Mouse (Mus musculus) midbrain, embryonic 10.5 days (tissue): ENCODE measurements at regions not wholly inside any gene's neighbourhood (a gene's known extent, or its start where the extent isn't known, plus 50 kb on each side); places are given as distances from the start of the nearest gene placed in this dataset.
"Not testable (repeated sequence)": the region's sequence is repeated elsewhere in the genome, so short reads cannot be mapped to it uniquely, and the experiment has no call there.

ENCODE experiments used
- DNase-seq: peaks from one replicate; pipeline ENCODE4 v3.0.0-alpha.2; 2017; ENCODE audit warnings: low spot score
- H3K27ac ChIP-seq: fragments of 300-500 bp; sonication (generic); replicated peaks from 2 replicates; pipeline ENCODE4 v1.5.1; 2016; ENCODE audit warnings: mild to moderate bottlenecking
- H3K27me3 ChIP-seq: fragments of 300-500 bp; sonication (generic); 2 replicates; pipeline ENCODE4 v1.6.1; 2016; ENCODE audit warnings: low read depth, mild to moderate bottlenecking; ENCODE audit not compliant: poor library complexity, severe bottlenecking
- H3K36me3 ChIP-seq: fragments of 300-500 bp; sonication (generic); 2 replicates; pipeline ENCODE4 v1.6.1; 2016; ENCODE audit warnings: mild to moderate bottlenecking, moderate library complexity
- H3K4me1 ChIP-seq: fragments of 300-500 bp; sonication (generic); 2 replicates; pipeline ENCODE4 v1.6.1; 2016
- H3K4me3 ChIP-seq: fragments of 300-500 bp; sonication (generic); 2 replicates; pipeline ENCODE4 v1.5.1; 2016; ENCODE audit warnings: mild to moderate bottlenecking, moderate library complexity
- H3K9me3 ChIP-seq: fragments of 300-500 bp; sonication (generic); replicated peaks from 2 replicates; pipeline ENCODE4 v1.6.1; 2016; ENCODE audit warnings: mild to moderate bottlenecking
- WGBS: fragments of 180-500 bp; shearing (Covaris S2); methylation state at CpG from one replicate; pipeline ENCODE4 v1.1.7; 2016; 5-methylcytosine and 5-hydroxymethylcytosine counted together

DNA sequence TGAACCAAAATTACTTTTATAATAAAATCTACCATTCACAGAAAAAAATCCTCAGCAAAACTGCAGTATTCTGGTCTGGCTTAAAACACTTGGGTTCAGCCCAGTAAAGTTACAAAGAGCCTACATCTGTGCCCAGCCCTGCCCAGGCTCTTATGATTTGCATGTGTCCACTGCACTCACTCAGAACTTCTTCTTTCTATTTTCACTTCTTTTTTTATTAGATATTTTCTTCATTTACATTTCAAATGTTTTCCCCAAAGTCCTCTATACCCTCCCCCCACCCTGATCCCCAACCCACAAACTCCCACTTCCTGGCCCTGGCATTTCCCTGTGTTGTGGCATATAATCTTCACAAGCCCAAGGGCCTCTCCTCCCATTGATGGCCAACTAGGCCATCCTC is 1442.4 kb upstream of the Tacstd2 start:
- Histone ChIP-seq H3K4me1 (no peaks in the 10 kb centered on the region), H3K36me3 (no peaks in the 10 kb centered on the region), H3K4me3 (no peak overlapping the region), H3K27ac (no peak overlapping the region), H3K27me3 (no peaks in the 10 kb centered on the region), H3K9me3 (no peaks in the 10 kb centered on the region)
- no peak for DNase-seq

- no peak overlapping the region for H3K4me3 ChIP-seq
- no peak for DNase-seq
These were observed 1428.4 kb upstream of the Tacstd2 start for GRCm38 (mm10) chr6:68964012-68964411.

DNA sequence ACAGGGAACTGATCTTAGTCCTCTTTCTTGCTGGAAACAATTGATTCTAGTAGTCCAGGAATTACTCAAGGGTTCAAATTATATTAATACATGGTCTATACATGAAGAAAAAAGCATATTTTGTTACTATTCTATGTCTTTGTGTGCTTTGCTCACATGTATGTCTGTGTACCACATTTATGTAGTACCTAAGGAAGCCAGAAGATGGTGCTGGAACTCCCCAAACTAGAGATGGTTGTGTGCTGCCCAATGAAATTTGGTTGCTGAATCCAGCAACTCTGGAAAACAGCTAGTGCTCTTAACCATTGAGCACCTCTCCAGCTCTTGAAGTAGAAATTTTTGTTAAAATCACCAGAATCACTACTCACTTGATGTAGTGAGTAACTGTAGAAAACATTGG is 1402.5 kb upstream of the Tacstd2 start:
- DNase-seq, H3K4me1 ChIP-seq, H3K36me3 ChIP-seq, H3K27ac ChIP-seq, H3K27me3 ChIP-seq, H3K9me3 ChIP-seq, H3K4me3 ChIP-seq: not testable (repeated sequence)

More at GRCm38 (mm10) chr6:68964012-68964411, 1428.4 kb upstream of the Tacstd2 start:
- H3K4me1 ChIP-seq = no peaks in the 10 kb centered on the region
- no peaks in the 10 kb centered on the region for H3K36me3 ChIP-seq
- peaks cover 3% of the 10 kb centered on the region; the same call in 1 of the 2 replicates for H3K9me3 ChIP-seq
- H3K27me3 ChIP-seq = no peaks in the 10 kb centered on the region
- no peak overlapping the region for H3K27ac ChIP-seq

GRCm38 (mm10) chr6:68931860-68932259 is 1396.3 kb upstream of the Tacstd2 start:
- H3K27ac ChIP-seq, H3K4me3 ChIP-seq, H3K36me3 ChIP-seq, DNase-seq, H3K4me1 ChIP-seq, H3K27me3 ChIP-seq, H3K9me3 ChIP-seq: not testable (repeated sequence)

GRCm38 (mm10) chr6:68915536-68915935 is 1379.9 kb upstream of the Tacstd2 start:
- Histone ChIP-seq H3K9me3 (no peaks in the 10 kb centered on the region), H3K27me3 (no peaks in the 10 kb centered on the region), H3K4me1 (no peaks in the 10 kb centered on the region), H3K36me3 (no peaks in the 10 kb centered on the region), H3K27ac (no peak overlapping the region), H3K4me3 (no peak overlapping the region)
- DNase-seq = no peak

- WGBS = 86% methylated on average over 1 of the region's 1 CpGs
- no peak for DNase-seq
- no peaks in the 10 kb centered on the region for H3K27me3 ChIP-seq
- no peak overlapping the region for H3K27ac ChIP-seq
- no peaks in the 10 kb centered on the region for H3K36me3 ChIP-seq
- no peaks in the 10 kb centered on the region for H3K9me3 ChIP-seq
- no peak overlapping the region for H3K4me3 ChIP-seq
- no peaks in the 10 kb centered on the region for H3K4me1 ChIP-seq
These were observed 1348.5 kb upstream of the Tacstd2 start for GRCm38 (mm10) chr6:68884130-68884529.

GRCm38 (mm10) chr6:68852761-68853160 is 1317.2 kb upstream of the Tacstd2 start:
- not testable (repeated sequence) for H3K36me3 ChIP-seq, H3K27ac ChIP-seq, H3K4me3 ChIP-seq, H3K9me3 ChIP-seq, DNase-seq, H3K4me1 ChIP-seq, H3K27me3 ChIP-seq

- H3K27ac ChIP-seq = no peak overlapping the region
- 87% methylated on average over 2 of the region's 2 CpGs for WGBS
- H3K4me3 ChIP-seq = no peak overlapping the region
- no peaks in the 10 kb centered on the region for H3K36me3 ChIP-seq
- no peaks in the 10 kb centered on the region for H3K9me3 ChIP-seq
- DNase-seq = no peak
- H3K27me3 ChIP-seq = no peaks in the 10 kb centered on the region
- no peaks in the 10 kb centered on the region for H3K4me1 ChIP-seq
These were observed 1316.7 kb upstream of the Tacstd2 start for GRCm38 (mm10) chr6:68852286-68852685.

DNA sequence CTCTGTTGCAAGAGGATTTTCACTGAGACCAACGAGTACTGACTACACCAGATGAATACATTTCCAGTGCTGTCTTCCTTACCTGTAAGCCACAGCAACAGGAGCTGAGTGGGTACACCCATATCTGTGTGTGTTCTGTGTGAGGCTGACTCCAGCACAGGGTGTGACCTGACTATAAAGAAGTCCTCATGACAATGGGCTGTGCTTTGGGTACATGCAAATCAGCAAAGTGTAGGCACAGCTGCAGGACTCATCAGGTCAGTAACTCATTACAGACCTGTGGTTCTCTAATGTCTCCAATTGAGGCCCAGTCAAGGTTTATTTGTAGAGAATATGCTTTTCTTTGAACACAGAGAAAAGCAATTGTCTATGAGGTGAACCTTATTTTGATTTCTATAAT is 1299.6 kb upstream of the Tacstd2 start:
- Histone ChIP-seq H3K27ac (no peak overlapping the region), H3K27me3 (no peaks in the 10 kb centered on the region), H3K9me3 (no peaks in the 10 kb centered on the region), H3K4me3 (no peak overlapping the region), H3K36me3 (no peaks in the 10 kb centered on the region), H3K4me1 (no peaks in the 10 kb centered on the region)
- DNase-seq = no peak
- WGBS = 85% methylated on average over 1 of the region's 1 CpGs

- WGBS = 88% methylated on average over 4 of the region's 4 CpGs
- no peak overlapping the region for H3K27ac ChIP-seq
These were observed 1299.0 kb upstream of the Tacstd2 start for GRCm38 (mm10) chr6:68834633-68835032.

DNA sequence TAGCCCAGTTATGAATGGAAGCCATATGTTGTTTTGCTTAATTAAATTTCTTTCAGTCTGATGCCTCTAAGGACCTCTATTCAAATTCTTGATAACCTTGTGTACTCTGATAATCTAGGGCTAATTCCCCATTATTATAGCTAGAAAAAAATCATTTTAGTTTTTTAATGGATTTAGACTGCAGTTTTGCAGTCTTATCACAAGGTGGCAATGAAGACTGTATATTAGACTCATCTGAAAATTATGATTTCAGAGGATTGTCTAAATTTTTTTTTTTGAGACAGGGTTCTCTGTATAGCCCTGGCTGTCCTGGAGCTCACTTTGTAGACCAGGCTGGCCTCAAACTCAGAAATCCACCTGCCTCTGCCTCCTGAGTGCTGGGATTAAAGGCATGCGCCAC is 1292.9 kb upstream of the Tacstd2 start:
- not testable (repeated sequence) for H3K9me3 ChIP-seq, H3K27me3 ChIP-seq, H3K4me3 ChIP-seq, DNase-seq, H3K27ac ChIP-seq, H3K4me1 ChIP-seq, H3K36me3 ChIP-seq
- WGBS = 97% methylated on average over 1 of the region's 1 CpGs

More at GRCm38 (mm10) chr6:68834633-68835032, 1299.0 kb upstream of the Tacstd2 start:
- Histone ChIP-seq H3K4me1 (no peaks in the 10 kb centered on the region), H3K36me3 (no peaks in the 10 kb centered on the region), H3K9me3 (no peaks in the 10 kb centered on the region), H3K27me3 (no peaks in the 10 kb centered on the region), H3K4me3 (no peak overlapping the region)
- no peak for DNase-seq

GRCm38 (mm10) chr6:68813346-68813745 is 1277.8 kb upstream of the Tacstd2 start:
- Histone ChIP-seq H3K27me3 (no peaks in the 10 kb centered on the region), H3K36me3 (no peaks in the 10 kb centered on the region), H3K4me3 (no peak overlapping the region), H3K4me1 (no peaks in the 10 kb centered on the region), H3K27ac (no peak overlapping the region), H3K9me3 (no peaks in the 10 kb centered on the region)
- WGBS = 84% methylated on average over 3 of the region's 3 CpGs
- DNase-seq = no peak

DNA sequence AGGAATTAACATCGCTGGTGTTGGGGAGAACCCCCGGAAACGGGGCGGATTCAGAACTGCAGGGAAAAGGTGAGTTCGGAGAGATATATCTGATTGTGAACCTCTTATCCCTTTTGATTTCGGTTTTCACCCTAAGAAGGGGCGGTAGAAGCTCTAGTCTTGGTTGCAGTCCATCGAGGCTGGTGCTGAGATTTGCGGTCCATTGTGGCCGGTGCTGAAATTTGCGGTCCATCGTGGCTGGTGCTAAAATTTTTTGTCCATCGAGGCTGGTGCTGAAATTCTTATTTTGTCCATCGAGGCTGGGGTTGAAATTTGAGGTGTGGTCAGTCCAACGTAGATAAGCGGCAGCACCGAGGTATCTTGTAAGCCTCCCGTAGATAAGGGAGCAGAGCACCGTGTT is 1263.6 kb upstream of the Tacstd2 start:
- H3K27me3 ChIP-seq, H3K27ac ChIP-seq, H3K36me3 ChIP-seq, DNase-seq, H3K4me1 ChIP-seq, H3K9me3 ChIP-seq, H3K4me3 ChIP-seq: not testable (repeated sequence)
- 93% methylated on average over 19 of the region's 19 CpGs for WGBS

GRCm38 (mm10) chr6:68771507-68771906 is 1235.9 kb upstream of the Tacstd2 start:
- peaks cover 9% of the 10 kb centered on the region; the same call in 1 of the 2 replicates for H3K9me3 ChIP-seq
- H3K27ac ChIP-seq = no peak overlapping the region
- no peak overlapping the region for H3K4me3 ChIP-seq
- 87% methylated on average over 2 of the region's 2 CpGs for WGBS
- no peaks in the 10 kb centered on the region for H3K36me3 ChIP-seq
- no peaks in the 10 kb centered on the region for H3K27me3 ChIP-seq
- no peak for DNase-seq
- H3K4me1 ChIP-seq = no peaks in the 10 kb centered on the region
